Mouse (Mus musculus) Patski (cell line): ENCODE measurements around the gene Sult2a5. TPM values are rescaled to one million over a fixed set of nuclear protein-coding genes. Genes with fewer than 3 reads are reported as not detected.

Source experiments
- ATAC-seq: fragments of 100-300 bp; one replicate; pipeline ENCODE4 v1.8.0; 2021
- CTCF ChIA-PET: fragments of 350-600 bp; sonication (Branson Sonifier 250); formaldehyde crosslinking; loops from one replicate; lab custom pipeline; 2022; ENCODE audit warnings: inconsistent platforms; lab: Charles Lee
- POLR2A ChIA-PET: fragments of 350-600 bp; sonication (Branson Sonifier 250); formaldehyde crosslinking; loops from one replicate; lab custom pipeline; 2022; ENCODE audit warnings: antibody characterized with exemption, inconsistent platforms; lab: Charles Lee
- DNase-seq: peaks from one replicate; pipeline ENCODE4 v3.0.0-alpha.2; 2011; ENCODE audit warnings: low read depth, low spot score
- H3K27me3 ChIP-seq: fragments of 371-371 bp; one replicate; pipeline ENCODE4 v1.5.1; 2021
- CTCF ChIP-seq: fragments of 100-300 bp; IDR thresholded peaks from one replicate; pipeline ENCODE4 v1.5.1; 2021
- in situ Hi-C: fragments of 300-500 bp; cut with MboI; formaldehyde crosslinking; loops from 3 replicates; pipeline ENCODE4 v1.11.1; 2018; ENCODE audit warnings: low pct_unique_long_range_greater_than_20kb, mixed read lengths
- polyA plus RNA-seq: library from polyadenylated mRNA; unstranded; gene quantifications from one replicate; pipeline ENCODE4 v1.2.3, GENCODE M21; 2021

The Sult2a5 gene
- not detected for polyA plus RNA-seq

- ChIA-PET CTCF (no interaction called here), POLR2A (no interaction called here)
- in situ Hi-C loops = no loop called here
- no peaks in the 10 kb centered on the region for H3K27me3 ChIP-seq
- DNase-seq (no peak), ATAC-seq (no peak)
- TF ChIP-seq CTCF = no peak
Measured at GRCm38 (mm10) chr7:13623667-13624066, at the start of gene Sult2a5. Sult2a5 (plus strand) TSS chr7:13623967.

Other genes with a start within 250 kb of the Sult2a5 start
- 0.09 TPM for gene Cabp5, start 225.8 kb upstream of the Sult2a5 start, polyA plus RNA-seq
- gene Bsph1, start 173.1 kb upstream of the Sult2a5 start, polyA plus RNA-seq = not detected
- gene Bsph2, start 52.9 kb upstream of the Sult2a5 start, polyA plus RNA-seq = not detected
- not detected for gene Sult2a2, start 109.5 kb downstream of the Sult2a5 start, polyA plus RNA-seq
- gene Sult2a1, start 213.4 kb downstream of the Sult2a5 start, polyA plus RNA-seq = not detected